Mouse (Mus musculus) CD4-positive, CD25-positive, alpha-beta regulatory T cell (primary cell): ENCODE measurements around the gene Supt7l. TPM values are rescaled to one million over a fixed set of nuclear protein-coding genes. Genes with fewer than 3 reads are reported as not detected.

Experiments used
- polyA plus RNA-seq: library from polyadenylated mRNA; unstranded; fragments of 100-300 nt; shearing (Covaris generic); gene quantifications from one replicate; pipeline ENCODE4 v1.2.1, GENCODE M21; 2017

The Supt7l gene
- 23.1 TPM for polyA plus RNA-seq

DNA sequence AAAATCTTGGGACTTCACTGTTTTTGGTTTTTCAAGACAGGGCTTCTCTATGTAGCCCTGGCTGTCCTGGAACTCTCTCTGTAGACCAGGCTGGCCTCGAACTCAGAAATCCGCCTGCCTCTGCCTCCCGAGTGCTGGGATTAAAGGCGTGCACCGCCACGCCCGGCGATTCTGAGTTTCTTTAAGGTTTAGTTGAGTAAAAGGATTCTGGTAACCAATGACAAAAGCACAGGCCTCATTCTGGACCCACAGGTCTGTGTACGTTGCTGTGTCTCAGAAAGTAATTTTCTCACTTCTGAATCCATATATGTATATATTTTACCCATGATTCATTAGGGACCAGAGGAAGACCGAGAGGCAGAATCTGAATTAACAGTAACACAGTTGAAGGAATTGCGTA lies at the start of gene Supt7l:
Supt7l (minus strand) TSS at position 101 of the 400 bp plus-strand sequence.

GRCm38 (mm10) chr5:31526354-31527116 lies 1.1 kb downstream of the Supt7l start, which contains the start of gene Slc4a1ap:
Gene Slc4a1ap (plus strand): TSS chr5:31526995.

GRCm38 (mm10) chr5:31494513-31495297 lies 32.9 kb downstream of the Supt7l start, which contains the start of gene Gpn1:
Gene Gpn1 (plus strand): TSS chr5:31494741.

GRCm38 (mm10) chr5:31485440-31485839 lies 42.2 kb downstream of the Supt7l start, which contains the start of gene 4930548H24Rik:
Gene 4930548H24Rik (plus strand): TSS chr5:31485740.

Other genes with a start within 250 kb of the Supt7l start
- gene Ift172, start 236.7 kb downstream of the Supt7l start, polyA plus RNA-seq, result 10.3 TPM
- gene Fndc4, start 231.7 kb downstream of the Supt7l start, polyA plus RNA-seq, result 0.35 TPM
- 0.38 TPM for gene Gckr, start 230.4 kb downstream of the Supt7l start, polyA plus RNA-seq
- gene Zfp512, start 75.4 kb downstream of the Supt7l start, polyA plus RNA-seq, result 57.8 TPM
- gene 4930548H24Rik, start 42.1 kb downstream of the Supt7l start, polyA plus RNA-seq, result 0.18 TPM
- gene Gpn1, start 33.1 kb downstream of the Supt7l start, polyA plus RNA-seq, result 41.8 TPM
- 47.3 TPM for gene Slc4a1ap, start 812 bp downstream of the Supt7l start, polyA plus RNA-seq
- gene Mrpl33, start 69.1 kb upstream of the Supt7l start, polyA plus RNA-seq, result 203 TPM
- 22.1 TPM for gene Rbks, start 169.8 kb upstream of the Supt7l start, polyA plus RNA-seq
- 55.8 TPM for gene Babam2, start 169.9 kb upstream of the Supt7l start, polyA plus RNA-seq